Mouse (Mus musculus) embryonic stem cell, embryonic (primary cell): ENCODE measurements at regions not wholly inside any gene's neighbourhood (a gene's known extent, or its start where the extent isn't known, plus 50 kb on each side); places are given as distances from the start of the nearest gene placed in this dataset.

ENCODE experiments used
- CTCF ChIA-PET, 4 experiments: fragments of 300-600 bp in 2 of 4; fragments of 350-600 bp in 2 of 4; sonication (Branson Sonifier 250); formaldehyde crosslinking; loops; one replicate each; lab custom pipeline; 2022; ENCODE audit warnings: inconsistent platforms in 2 of 4; lab: Charles Lee
- POLR2A ChIA-PET, 4 experiments: fragments of 300-600 bp in 2 of 4; fragments of 350-600 bp in 2 of 4; sonication (Branson Sonifier 250); formaldehyde crosslinking; loops; one replicate each; lab custom pipeline; 2022; ENCODE audit warnings: antibody characterized with exemption in 4 of 4, inconsistent platforms in 1 of 4; lab: Charles Lee

DNA sequence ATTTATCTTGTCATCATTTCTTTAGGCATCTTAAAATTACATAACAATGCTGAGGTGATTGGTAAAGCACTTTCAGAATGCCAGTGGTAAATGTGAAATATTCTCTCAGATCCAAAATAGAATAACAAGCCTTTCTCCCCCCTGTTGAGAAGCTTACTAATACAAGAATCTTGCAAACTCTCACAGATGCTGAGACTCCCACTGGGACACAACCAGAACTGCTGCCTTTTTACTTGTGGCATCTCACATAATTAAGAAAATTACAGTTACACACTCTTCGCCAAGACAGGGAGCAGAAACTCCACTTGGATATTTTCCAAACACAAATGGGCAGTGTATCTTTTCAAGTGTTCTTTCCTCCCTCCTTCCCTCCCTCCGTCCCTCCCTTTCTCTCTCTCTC, 1665.2 kb upstream of the G6pd2 start:
- CTCF ChIA-PET: interaction anchor here in 1 of 4 experiments (0.5 kb wide), 1 partner anchor 578 kb away, joined by 3 read pairs; no protein-coding TSS in a partner anchor
- POLR2A ChIA-PET: no interaction called here

DNA sequence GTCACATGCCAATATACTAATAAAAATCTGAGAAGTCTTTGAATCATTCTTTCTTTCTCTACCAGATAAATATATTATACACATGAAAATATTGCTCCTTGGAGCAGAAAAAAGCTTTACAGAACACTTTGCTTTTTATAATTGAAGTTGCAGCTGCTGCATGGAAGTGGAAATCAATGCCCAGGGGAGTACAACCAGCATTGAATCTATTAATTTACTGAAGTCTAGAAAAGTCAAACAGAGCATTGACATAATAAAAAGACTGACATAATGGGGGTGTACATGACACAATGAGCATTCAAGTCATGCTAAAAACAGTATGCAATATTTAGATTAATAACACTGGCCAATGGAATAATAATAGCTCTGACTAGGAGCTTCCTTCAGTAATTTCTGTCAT, 1663.0 kb upstream of the G6pd2 start:
- POLR2A ChIA-PET: no interaction called here
- CTCF ChIA-PET: no interaction called here
